Mouse (Mus musculus): ENCODE results near the gene Ncaph2. TPM values are rescaled to one million over a fixed set of nuclear protein-coding genes. Genes with fewer than 3 reads are reported as not detected.

The Ncaph2 gene
- polyA plus RNA-seq, 1 experiment from 2014 or later: 151 TPM

GRCm38 (mm10) chr15:89352054-89352453 is 3.5 kb upstream of the Ncaph2 start:
- Histone ChIP-seq H3K4me1 (peaks cover 23% of the 10 kb centered on the region), H3K27ac (no peak overlapping the region), H3K27me3 (no peaks in the 10 kb centered on the region), H3K4me3 (no peak overlapping the region), H3K9ac (no peak overlapping the region), H3K9me3 (replicated peaks) (no peaks in the 10 kb centered on the region), H3K4me2 (replicated peaks) (no peak overlapping the region), H3K36me3 (peaks cover 36% of the 10 kb centered on the region)
- no peak for ATAC-seq (ENCODE audit: low FRiP score)
- WGBS: 96% methylated on average over 14 of the region's 14 CpGs

- no peak overlapping the region for H3K27ac ChIP-seq
- no peak overlapping the region for H3K9ac ChIP-seq
- ATAC-seq (ENCODE audit: low FRiP score): no peak
- peaks cover 27% of the 10 kb centered on the region for H3K4me1 ChIP-seq
- peaks cover 36% of the 10 kb centered on the region for H3K36me3 ChIP-seq
- no peak overlapping the region for H3K4me3 ChIP-seq
- WGBS: 97% methylated on average over 12 of the region's 12 CpGs
- no peaks in the 10 kb centered on the region for H3K27me3 ChIP-seq
- no peak overlapping the region for H3K4me2 ChIP-seq (replicated peaks)
- no peaks in the 10 kb centered on the region for H3K9me3 ChIP-seq (replicated peaks)
These were observed 2.7 kb upstream of the Ncaph2 start for GRCm38 (mm10) chr15:89352795-89353194.

- no peak for ATAC-seq (ENCODE audit: low FRiP score)
- no peak overlapping the region for H3K27ac ChIP-seq
- H3K4me2 ChIP-seq (replicated peaks): peak overlapping the region; percentile 69
- 94% methylated on average over 16 of the region's 16 CpGs for WGBS
- H3K9me3 ChIP-seq (replicated peaks): no peaks in the 10 kb centered on the region
- H3K4me1 ChIP-seq: peaks cover 31% of the 10 kb centered on the region
- H3K36me3 ChIP-seq: peaks cover 36% of the 10 kb centered on the region
- H3K4me3 ChIP-seq: 0 out of 2 replicates have a peak overlapping the region, but pooled peaks have one; percentile 79
- H3K27me3 ChIP-seq: no peaks in the 10 kb centered on the region
- H3K9ac ChIP-seq: peak overlapping the region; percentile 80; the same call in 1 of the 2 replicates
These were observed 1.7 kb upstream of the Ncaph2 start for GRCm38 (mm10) chr15:89353837-89354236.

GRCm38 (mm10) chr15:89354455-89354854 is 1.1 kb upstream of the Ncaph2 start:
- Histone ChIP-seq H3K4me3 (peak overlapping the region; percentile 79), H3K4me1 (peaks cover 31% of the 10 kb centered on the region), H3K36me3 (peaks cover 36% of the 10 kb centered on the region), H3K9ac (peak overlapping the region; percentile 80), H3K27me3 (no peaks in the 10 kb centered on the region), H3K4me2 (replicated peaks) (peak overlapping the region; percentile 69), H3K9me3 (replicated peaks) (no peaks in the 10 kb centered on the region), H3K27ac (no peak overlapping the region)
- no peak for ATAC-seq (ENCODE audit: low FRiP score)
- 81% methylated on average over 7 of the region's 7 CpGs for WGBS

- H3K4me2 ChIP-seq (replicated peaks): peak overlapping the region; percentile 69
- H3K27ac ChIP-seq: peak overlapping the region; percentile 82
- H3K27me3 ChIP-seq: no peaks in the 10 kb centered on the region
- ATAC-seq (ENCODE audit: low FRiP score): peak; percentile 35; the same call in 1 of the 2 replicates
- H3K9me3 ChIP-seq (replicated peaks): no peaks in the 10 kb centered on the region
- H3K4me3 ChIP-seq: peak overlapping the region; percentile 79
- H3K9ac ChIP-seq: peak overlapping the region; percentile 80
- peaks cover 39% of the 10 kb centered on the region for H3K36me3 ChIP-seq
- peaks cover 31% of the 10 kb centered on the region for H3K4me1 ChIP-seq
- under 1% methylated on average over 15 of the region's 15 CpGs for WGBS
These were observed 853 bp downstream of the Ncaph2 start for GRCm38 (mm10) chr15:89356372-89356771.

GRCm38 (mm10) chr15:89358784-89359183 is 3.3 kb downstream of the Ncaph2 start:
- Histone ChIP-seq H3K4me3 (no peak overlapping the region), H3K27me3 (no peaks in the 10 kb centered on the region), H3K27ac (no peak overlapping the region), H3K9ac (no peak overlapping the region), H3K4me1 (peaks cover 30% of the 10 kb centered on the region), H3K9me3 (replicated peaks) (no peaks in the 10 kb centered on the region), H3K36me3 (peaks cover 36% of the 10 kb centered on the region), H3K4me2 (replicated peaks) (no peak overlapping the region)
- ATAC-seq (ENCODE audit: low FRiP score): no peak
- 88% methylated on average over 3 of the region's 3 CpGs for WGBS

GRCm38 (mm10) chr15:89363051-89363450 is 7.5 kb downstream of the Ncaph2 start:
- Histone ChIP-seq H3K9me3 (replicated peaks) (no peaks in the 10 kb centered on the region), H3K36me3 (peaks cover 78% of the 10 kb centered on the region), H3K4me3 (no peak overlapping the region), H3K4me1 (peaks cover 3% of the 10 kb centered on the region; the same call in 1 of the 2 replicates), H3K27me3 (no peaks in the 10 kb centered on the region), H3K27ac (no peak overlapping the region), H3K4me2 (replicated peaks) (no peak overlapping the region), H3K9ac (no peak overlapping the region)
- no peak for ATAC-seq (ENCODE audit: low FRiP score)
- WGBS: 94% methylated on average over 7 of the region's 7 CpGs

- 90% methylated on average over 4 of the region's 4 CpGs for WGBS
These were observed 9.6 kb downstream of the Ncaph2 start for GRCm38 (mm10) chr15:89365141-89365551.

GRCm38 (mm10) chr15:89372068-89372467 is 16.5 kb downstream of the Ncaph2 start:
- Histone ChIP-seq H3K27ac (no peak overlapping the region), H3K36me3 (peaks cover 59% of the 10 kb centered on the region), H3K9ac (no peak overlapping the region), H3K27me3 (peaks cover 20% of the 10 kb centered on the region), H3K4me3 (no peak overlapping the region), H3K4me1 (peaks cover 13% of the 10 kb centered on the region), H3K4me2 (replicated peaks) (0 out of 2 replicates have a peak overlapping the region, but pooled peaks have one; percentile 69), H3K9me3 (replicated peaks) (no peaks in the 10 kb centered on the region)
- 89% methylated on average over 13 of the region's 13 CpGs for WGBS
- no peak for ATAC-seq (ENCODE audit: low FRiP score)

More at GRCm38 (mm10) chr15:89365141-89365551, 9.6 kb downstream of the Ncaph2 start:
- Histone ChIP-seq H3K4me3 (no peak overlapping the region), H3K9me3 (replicated peaks) (no peaks in the 10 kb centered on the region), H3K27ac (no peak overlapping the region), H3K4me1 (no peaks in the 10 kb centered on the region), H3K36me3 (peaks cover 95% of the 10 kb centered on the region), H3K4me2 (replicated peaks) (no peak overlapping the region), H3K27me3 (no peaks in the 10 kb centered on the region), H3K9ac (no peak overlapping the region)
- ATAC-seq (ENCODE audit: low FRiP score): no peak

GRCm38 (mm10) chr15:89372536-89372935 is 17.0 kb downstream of the Ncaph2 start:
- peak overlapping the region; percentile 69 for H3K4me2 ChIP-seq (replicated peaks)
- 0 out of 2 replicates have a peak overlapping the region, but pooled peaks have one; percentile 73 for H3K9ac ChIP-seq
- H3K9me3 ChIP-seq (replicated peaks): no peaks in the 10 kb centered on the region
- peak overlapping the region; percentile 63 for H3K4me3 ChIP-seq
- H3K4me1 ChIP-seq: peaks cover 15% of the 10 kb centered on the region
- WGBS: 86% methylated on average over 7 of the region's 7 CpGs
- no peak overlapping the region for H3K27ac ChIP-seq
- peaks cover 54% of the 10 kb centered on the region for H3K36me3 ChIP-seq
- H3K27me3 ChIP-seq: peaks cover 24% of the 10 kb centered on the region
- no peak for ATAC-seq (ENCODE audit: low FRiP score)

GRCm38 (mm10) chr15:89373027-89373761 is 17.7 kb downstream of the Ncaph2 start:
- Histone ChIP-seq H3K9ac (peak overlapping the region; percentile 73), H3K4me2 (replicated peaks) (peak overlapping the region; percentile 69), H3K36me3 (peaks cover 47% of the 10 kb centered on the region), H3K27me3 (peaks cover 31% of the 10 kb centered on the region), H3K27ac (peak overlapping the region; percentile 95), H3K4me1 (peaks cover 17% of the 10 kb centered on the region), H3K9me3 (replicated peaks) (no peaks in the 10 kb centered on the region), H3K4me3 (peak overlapping the region; percentile 63)
- ATAC-seq (ENCODE audit: low FRiP score): peak; percentile 84
- 2% methylated on average over 35 of the region's 35 CpGs for WGBS

GRCm38 (mm10) chr15:89373762-89374248 is 18.3 kb downstream of the Ncaph2 start, which contains the start of gene Sco2:
Sco2 (minus strand) TSS chr15:89373846.
- peak within 1 kb of the TSS; percentile 73 for H3K9ac ChIP-seq
- peak; percentile 80 for ATAC-seq (ENCODE audit: low FRiP score)
- no peaks in the 10 kb centered on the region for H3K9me3 ChIP-seq (replicated peaks)
- H3K4me3 ChIP-seq: peak within 1 kb of the TSS; percentile 63
- peaks cover 37% of the 10 kb centered on the region for H3K27me3 ChIP-seq
- peaks cover 41% of the 10 kb centered on the region for H3K36me3 ChIP-seq
- H3K4me1 ChIP-seq: peaks cover 23% of the 10 kb centered on the region
- peak within 1 kb of the TSS; percentile 95 for H3K27ac ChIP-seq
- peak within 1 kb of the TSS; percentile 69 for H3K4me2 ChIP-seq (replicated peaks)
- WGBS: 0% methylated on average over 42 of the region's 42 CpGs

Data from hindbrain, embryonic 12.5 days (tissue).